Mouse (Mus musculus): ENCODE results near the gene Slco1a6.

Gene Slco1a6

DNA sequence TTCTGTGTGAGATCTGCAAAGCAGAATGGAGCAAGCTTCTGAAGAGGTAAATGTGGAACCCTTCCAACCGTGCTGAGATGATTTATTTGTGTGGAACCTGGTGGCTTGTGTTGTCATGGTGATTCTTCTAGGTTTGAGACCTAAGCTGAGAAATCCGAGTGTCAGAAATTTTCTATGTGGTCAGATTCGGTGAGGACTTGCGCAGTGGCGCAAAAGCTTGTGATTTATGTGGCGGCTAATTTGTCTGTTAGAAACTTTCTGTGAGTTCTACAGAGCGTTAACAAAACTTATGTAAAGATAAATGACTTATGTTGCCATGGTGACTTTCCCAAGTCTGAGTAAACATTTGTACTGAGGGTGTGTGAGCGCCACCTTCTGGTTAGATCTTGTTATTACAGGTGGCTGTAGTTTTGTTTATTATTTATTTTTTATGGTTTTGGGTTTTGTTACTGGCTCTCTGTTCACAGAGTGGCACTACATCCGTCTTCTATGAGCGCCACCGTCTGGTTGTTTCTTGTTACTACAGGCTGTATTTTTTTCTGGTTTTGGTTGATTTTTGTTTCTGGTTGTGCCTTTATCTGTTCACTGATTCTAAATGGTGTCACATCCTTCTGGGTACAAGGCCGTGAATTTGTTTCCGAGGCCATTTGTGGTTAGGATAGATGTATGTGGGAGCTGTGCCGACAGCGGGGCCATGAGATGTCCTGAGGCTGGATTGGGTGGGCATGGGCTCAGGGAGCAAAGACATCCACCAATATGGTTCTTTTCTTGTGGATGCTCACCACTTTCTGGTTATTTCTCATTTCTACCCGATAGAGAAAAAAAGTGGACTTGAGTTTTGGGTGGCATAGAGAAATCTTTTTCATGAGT lies 167.8 kb downstream of the Slco1a6 start:
- peak; percentile 2 for DNase-seq (ENCODE audit: low read depth, low spot score)

DNA sequence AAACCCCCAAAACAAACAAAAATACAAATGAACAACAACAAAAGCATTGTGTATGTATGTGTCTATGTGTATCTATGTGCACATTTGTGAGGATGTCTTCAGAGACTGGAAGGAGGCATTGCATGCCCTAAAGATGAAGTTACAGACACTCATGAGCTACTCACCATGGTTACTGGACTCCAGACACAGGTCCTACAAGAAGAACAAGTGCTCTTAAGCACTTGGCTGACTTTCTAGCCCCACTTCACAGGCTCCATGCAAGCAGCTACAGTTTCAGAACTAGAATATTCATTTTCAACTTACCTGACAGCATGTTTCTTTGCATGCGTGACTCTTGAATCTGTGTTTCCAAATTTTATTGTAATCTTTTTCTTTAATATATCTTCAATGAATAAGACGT lies 172.6 kb downstream of the Slco1a6 start:
- DNase-seq (ENCODE audit: low read depth, low spot score) = no peak
